Mouse (Mus musculus): Measurements from ENCODE around the gene Taco1.

GRCm38 (mm10) chr11:106065923-106066571, at the start of gene Taco1:
- TF ChIP-seq CTCF (IDR thresholded peaks at IDR 0.05; ENCODE audit: low read depth): peak; percentile 66
- TF ChIP-seq EP300 (IDR thresholded peaks at IDR 0.05; ENCODE audit: low read depth): no peak; the same call in 1 of the 2 replicates

Measured in liver, embryonic 14.5 days (tissue).